Comparison of ENCODE assay signal across 8 mouse cellular contexts in the genomic region with DNA sequence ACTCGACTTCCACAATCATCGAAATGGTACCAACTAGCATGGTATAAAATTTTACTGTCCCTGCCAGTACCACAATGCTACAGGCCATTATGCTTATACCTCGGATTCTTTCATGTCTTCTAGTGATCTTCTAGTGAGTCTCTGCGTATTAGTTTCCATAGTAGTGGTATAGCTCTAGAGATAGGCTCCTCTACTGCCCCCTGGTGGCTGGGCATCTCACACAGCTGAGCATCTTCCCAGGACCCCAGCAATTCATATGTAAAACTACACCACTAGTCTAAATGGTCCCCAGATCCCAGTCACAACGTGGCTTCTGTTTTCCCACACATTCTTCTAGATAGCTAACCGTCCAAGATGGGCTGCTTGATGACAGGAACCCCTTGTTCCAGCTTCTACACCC. TPM values are rescaled to one million over a fixed set of nuclear protein-coding genes. Genes with fewer than 3 reads are reported as not detected.
DNase-seq lines count a peak whose midpoint lies in the region; ATAC-seq and TF ChIP-seq lines count a peak whose summit lies in the region.
"Had no signal": no experiment of that assay in that cellular context is flagged by ENCODE, and none has a peak within 500 bp of the region (broad histone marks: within the 10 kb centered on the region; RNA-seq: fewer than 3 reads in every experiment).

No protein-coding gene starts in this region.

- no peak for ATAC-seq in forebrain, embryonic 12.5 days (ENCODE audit: low FRiP score)
- ATAC-seq in hindbrain, embryonic 13.5 days (ENCODE audit: low FRiP score), result no peak
- peak; percentile 57 for ATAC-seq in lung, postnatal 0 days

- peak overlapping the region; percentile 19; the same call in 1 of the 2 replicates for H3K4me2 ChIP-seq in forebrain, embryonic 12.5 days
- peak overlapping the region; percentile 28 for H3K4me2 ChIP-seq in hindbrain, embryonic 13.5 days
- no peak overlapping the region for H3K4me2 ChIP-seq in lung, postnatal 0 days (replicated peaks; ENCODE audit: low read depth, low read length)

- no peak for TF ChIP-seq EP300 in lung, postnatal 0 days (IDR thresholded peaks at IDR 0.05)

- 68% methylated on average over 6 of the region's 6 CpGs for WGBS in forebrain, embryonic 12.5 days
- WGBS in hindbrain, embryonic 13.5 days, result 70% methylated on average over 6 of the region's 6 CpGs
- 68% methylated on average over 6 of the region's 6 CpGs for WGBS in lung, postnatal 0 days

- TF ChIP-seq CTCF in lung, postnatal 0 days (IDR thresholded peaks at IDR 0.05), result peak; percentile 71

- no peak overlapping the region for H3K4me3 ChIP-seq in forebrain, embryonic 12.5 days (replicated peaks)
- H3K4me3 ChIP-seq in hindbrain, embryonic 13.5 days, result no peak overlapping the region
- H3K4me3 ChIP-seq in lung, postnatal 0 days (ENCODE audit: low read depth, low read length), result no peak overlapping the region
- H3K4me3 ChIP-seq: myocyte had no signal

- no peaks in the 10 kb centered on the region for H3K27me3 ChIP-seq in forebrain, embryonic 12.5 days
- no peaks in the 10 kb centered on the region for H3K27me3 ChIP-seq in hindbrain, embryonic 13.5 days
- no peaks in the 10 kb centered on the region for H3K27me3 ChIP-seq in lung, postnatal 0 days (replicated peaks; ENCODE audit: insufficient read depth, low read length)

- no peaks in the 10 kb centered on the region for H3K9me3 ChIP-seq in forebrain, embryonic 12.5 days
- H3K9me3 ChIP-seq in hindbrain, embryonic 13.5 days, result no peaks in the 10 kb centered on the region
- H3K9me3 ChIP-seq in lung, postnatal 0 days (ENCODE audit: low read length), result no peaks in the 10 kb centered on the region

- H3K27ac ChIP-seq in forebrain, embryonic 12.5 days, result peak overlapping the region; percentile 75
- H3K27ac ChIP-seq in hindbrain, embryonic 13.5 days, result peak overlapping the region; percentile 79
- no peak overlapping the region for H3K27ac ChIP-seq in lung, postnatal 0 days (ENCODE audit: low read length)

- H3K9ac ChIP-seq in forebrain, embryonic 12.5 days, result no peak overlapping the region
- no peak overlapping the region for H3K9ac ChIP-seq in hindbrain, embryonic 13.5 days
- H3K9ac ChIP-seq in lung, postnatal 0 days (replicated peaks; ENCODE audit: low read depth), result no peak overlapping the region

- H3K36me3 ChIP-seq in forebrain, embryonic 12.5 days (replicated peaks), result no peaks in the 10 kb centered on the region
- H3K36me3 ChIP-seq in hindbrain, embryonic 13.5 days, result peaks cover 8% of the 10 kb centered on the region; the same call in 1 of the 2 replicates
- H3K36me3 ChIP-seq in lung, postnatal 0 days (ENCODE audit: insufficient read depth, low read length), result no peaks in the 10 kb centered on the region

- H3K4me1 ChIP-seq in forebrain, embryonic 12.5 days, result peaks cover 17% of the 10 kb centered on the region
- H3K4me1 ChIP-seq in hindbrain, embryonic 13.5 days (replicated peaks), result peaks cover 28% of the 10 kb centered on the region
- no peaks in the 10 kb centered on the region for H3K4me1 ChIP-seq in lung, postnatal 0 days (ENCODE audit: insufficient read depth, low read depth, low read length)

- peak; percentile 76 for DNase-seq in right cerebral cortex, postnatal 14 days
- no peak for DNase-seq in right cerebral cortex, postnatal 25 days
- DNase-seq in adrenal gland, adult 2 months, result peak; percentile 62
- DNase-seq in lung, postnatal 0 days (ENCODE audit: low spot score), result peak; percentile 47
- peak; percentile 37 to 83 for DNase-seq in spleen, postnatal 10 days (ENCODE audit: low spot score in 2 of 2)

RNA-seq across cellular contexts. Expression of a gene that starts 59.6 kb away (rescaled TPM):
- under 1 TPM; 0.40 to 0.45 TPM for total RNA-seq in adrenal gland, adult 2 months (2021)
- polyA plus RNA-seq in adrenal gland, adult 2 months (2012; rRNA removed), result 0.22 TPM in 2 replicates
- 1.2 and 1.9 TPM in 2 replicates for polyA plus RNA-seq in forebrain, embryonic 12.5 days (2016; fragmentation: Nextera tagmentation; extraction: Ambion mirVana)
- 2.4 and 2.5 TPM in 2 replicates for polyA plus RNA-seq in hindbrain, embryonic 13.5 days (2015; fragmentation: Nextera tagmentation; extraction: Ambion mirVana)
- polyA plus RNA-seq in lung, postnatal 0 days (2015; fragmentation: Nextera tagmentation; extraction: Ambion mirVana), result 0.93 and 1.1 TPM in 2 replicates
- polyA plus RNA-seq: myocyte had no signal
